Mouse (Mus musculus): Measurements from ENCODE around the gene Aebp1.
A peak's percentile ranks its signal among the peaks of the same experiment; 100 is the strongest.

Gene Aebp1

GRCm38 (mm10) chr11:5893807-5894206 is 32.1 kb downstream of the Aebp1 start:
- DNase-seq (ENCODE audit: low read depth, low spot score), result no peak

GRCm38 (mm10) chr11:5897230-5897629 is 35.5 kb downstream of the Aebp1 start:
- no peak for DNase-seq (ENCODE audit: low read depth, low spot score)

DNA sequence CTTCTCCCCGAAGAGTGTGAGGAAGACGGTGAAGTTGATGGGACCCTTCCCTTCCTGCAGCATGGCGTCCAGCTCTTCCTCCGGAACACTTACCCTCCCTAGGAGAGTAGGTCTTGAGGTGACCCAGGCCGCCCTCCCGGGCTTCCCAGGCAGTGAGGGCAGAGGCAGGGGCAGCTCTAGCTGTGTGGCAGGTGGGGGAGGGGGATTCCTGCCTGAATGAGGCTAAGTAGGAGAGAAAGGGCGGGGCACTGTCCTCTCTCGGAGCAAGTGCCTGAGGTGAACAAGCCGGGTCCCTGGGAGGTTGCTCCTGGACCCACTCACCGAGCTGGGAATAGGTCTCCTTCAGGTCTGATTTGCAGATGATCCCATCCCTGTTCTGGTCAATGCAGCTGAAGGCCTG is 36.1 kb downstream of the Aebp1 start:
- no peak for DNase-seq (ENCODE audit: low read depth, low spot score)

DNA sequence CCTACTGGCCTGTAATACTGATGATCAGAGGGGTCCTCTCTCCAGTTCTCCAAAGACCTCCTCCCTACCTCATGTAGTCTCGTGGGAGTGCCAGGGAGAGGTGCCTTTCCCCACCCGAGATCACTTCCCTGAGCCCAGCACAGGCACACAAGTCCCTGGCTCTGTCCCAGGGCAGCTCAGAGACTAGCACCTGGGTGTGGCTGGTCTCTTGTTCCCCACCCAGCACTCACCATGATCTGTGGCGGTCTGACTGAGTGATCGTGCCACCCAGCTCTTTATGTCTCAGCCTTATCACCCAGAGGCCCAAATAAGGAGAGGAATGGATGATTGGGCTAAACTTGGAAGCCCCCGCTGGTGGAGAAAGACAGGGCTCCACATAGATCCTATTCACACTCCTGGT is 36.8 kb downstream of the Aebp1 start, which contains the start of gene Myl7:
Gene Myl7, minus strand, starts transcription at position 252 of the 400 bp plus-strand sequence.
- DNase-seq (ENCODE audit: low read depth, low spot score), result no peak

DNA sequence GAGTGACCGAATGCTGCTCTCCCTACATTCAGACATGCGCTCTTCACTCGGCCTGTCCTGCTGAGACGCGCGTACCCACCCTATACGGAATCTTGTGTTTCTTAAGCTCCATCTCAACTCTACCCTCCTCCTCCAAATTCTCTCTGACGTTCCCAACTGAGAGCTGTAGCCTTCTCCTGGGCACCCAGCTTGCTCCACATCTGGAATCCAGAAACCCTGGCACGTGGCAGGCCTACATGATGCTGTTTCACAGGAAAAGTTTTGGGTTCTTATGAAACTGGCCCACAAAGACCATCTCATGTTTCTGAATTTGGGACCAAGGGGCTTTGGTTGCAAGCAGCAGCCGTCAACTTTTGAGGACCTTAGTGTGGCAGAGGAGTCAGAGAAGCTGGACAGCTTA is 37.5 kb downstream of the Aebp1 start:
- no peak for DNase-seq (ENCODE audit: low read depth, low spot score)

DNA sequence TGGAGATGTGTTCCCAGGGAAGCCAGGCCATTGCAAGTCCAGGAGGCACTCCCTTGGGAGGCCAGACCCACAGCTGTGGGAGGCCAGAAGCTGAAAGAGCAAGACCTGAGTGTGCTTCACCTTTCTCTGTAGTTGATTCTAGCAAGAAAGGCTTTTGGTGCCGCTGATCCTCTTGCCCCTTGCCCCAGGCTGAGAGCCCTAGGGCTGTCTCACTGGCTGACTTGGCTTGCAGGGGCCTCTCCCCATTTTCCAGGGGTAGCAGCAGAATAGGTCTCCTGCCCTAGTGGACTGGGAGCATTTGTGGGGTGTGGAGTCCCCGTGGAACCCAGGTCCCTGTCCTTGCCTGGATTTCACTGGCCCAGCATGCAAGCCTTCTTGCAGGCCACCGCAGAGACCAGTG is 39.6 kb downstream of the Aebp1 start:
- DNase-seq (ENCODE audit: low read depth, low spot score), result no peak

DNA sequence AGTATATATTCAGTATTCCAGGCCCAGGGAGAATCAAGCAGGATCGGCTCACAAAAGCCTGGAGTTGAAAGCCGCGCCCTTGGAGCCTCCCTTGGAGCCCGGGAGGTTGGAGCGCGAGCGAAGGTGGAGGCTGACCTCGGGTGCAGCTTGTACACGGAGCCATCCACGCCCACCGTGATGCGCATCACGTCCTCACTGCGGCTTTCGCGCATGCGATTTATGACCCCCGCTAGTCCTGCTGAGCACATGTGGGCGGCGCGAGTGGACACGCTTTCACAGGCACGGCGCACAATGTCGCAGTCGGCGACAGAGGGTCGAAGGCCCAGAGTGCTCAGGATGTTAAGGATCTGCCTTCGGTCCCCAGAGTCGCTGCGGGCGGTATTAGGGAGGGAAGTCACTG is 40.2 kb downstream of the Aebp1 start:
- DNase-seq (ENCODE audit: low read depth, low spot score), result peak; percentile 88

DNA sequence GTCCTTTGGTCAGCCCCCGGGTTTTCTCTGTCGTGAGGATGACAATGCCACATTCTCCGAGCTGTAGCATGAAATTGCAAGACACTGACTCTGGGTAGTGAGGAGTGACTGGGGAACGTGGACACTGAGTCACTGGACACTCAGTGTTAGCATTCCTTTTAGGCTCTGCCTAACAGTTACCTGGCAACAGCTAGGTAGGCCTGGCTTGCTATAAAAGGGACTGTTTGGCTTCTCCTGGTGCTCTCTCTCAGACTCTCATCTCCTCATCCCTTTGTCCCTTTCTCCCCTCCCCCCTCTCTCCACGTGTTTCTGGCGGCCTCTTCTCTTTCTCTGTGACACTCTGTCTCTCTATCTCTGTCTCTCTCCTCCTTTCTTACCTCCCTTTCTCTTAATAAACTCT is 40.6 kb downstream of the Aebp1 start:
- DNase-seq (ENCODE audit: low read depth, low spot score), result peak; percentile 50

- DNase-seq (ENCODE audit: low read depth, low spot score), result peak; percentile 75
Observed at GRCm38 (mm10) chr11:5903844-5904243, 42.1 kb downstream of the Aebp1 start.

GRCm38 (mm10) chr11:5904357-5904756 is 42.6 kb downstream of the Aebp1 start:
- DNase-seq (ENCODE audit: low read depth, low spot score), result no peak

DNA sequence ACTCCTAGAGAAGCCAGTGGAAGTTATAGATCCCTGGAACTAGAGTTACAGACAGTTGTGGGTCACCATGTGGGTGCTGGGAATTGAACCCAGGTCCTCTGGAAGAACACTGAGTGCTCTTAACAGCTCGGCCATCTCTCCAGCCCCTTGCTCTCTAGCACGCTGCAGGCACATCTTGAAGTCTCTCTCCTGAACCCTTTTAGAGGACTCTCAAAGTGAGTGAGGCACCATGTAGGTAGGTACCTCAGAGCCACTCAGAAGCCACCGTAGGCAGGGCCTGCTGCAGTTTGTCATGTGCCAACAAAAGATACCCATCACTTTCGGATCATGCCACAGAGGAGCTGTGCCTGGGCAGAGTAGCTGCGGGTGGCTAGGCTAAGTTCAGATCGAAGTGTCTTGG is 43.1 kb downstream of the Aebp1 start:
- DNase-seq (ENCODE audit: low read depth, low spot score), result no peak

DNA sequence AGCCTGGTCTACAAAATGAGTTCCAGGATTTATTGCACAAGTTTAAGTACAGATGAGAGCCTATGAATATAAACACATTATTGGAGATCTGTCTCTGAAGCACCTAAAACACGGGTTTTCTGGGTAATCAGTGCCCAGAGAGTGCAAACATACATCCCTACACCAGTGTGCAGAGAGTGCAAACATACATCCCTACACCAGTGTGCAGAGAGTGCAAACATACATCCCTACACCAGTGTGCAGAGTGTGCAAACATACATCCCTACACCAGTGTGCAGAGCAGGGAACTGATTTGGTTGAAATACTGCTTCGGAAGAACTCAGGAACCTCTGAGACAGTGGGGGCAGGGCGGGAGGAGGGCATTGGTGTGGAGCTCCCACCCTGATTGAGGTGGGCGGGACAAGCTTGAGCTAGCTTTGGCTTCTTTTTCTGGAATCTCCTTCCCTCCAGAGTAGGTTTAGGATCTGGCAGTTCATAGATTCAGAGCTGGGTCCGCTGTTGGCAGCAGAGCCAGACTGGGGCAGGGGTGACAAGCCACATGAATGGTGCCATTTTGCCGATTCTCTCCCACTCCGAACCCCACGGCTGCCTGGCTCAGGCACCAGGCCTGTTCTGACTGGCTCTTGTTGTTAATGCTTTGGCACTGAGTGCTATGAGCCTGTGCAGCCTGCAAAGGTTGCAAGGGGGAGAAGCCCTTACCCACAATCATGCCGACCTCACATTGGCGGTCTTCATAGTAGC is 44.2 kb downstream of the Aebp1 start:
- peak; percentile 66 for DNase-seq (ENCODE audit: low read depth, low spot score)

GRCm38 (mm10) chr11:5907096-5907495 is 45.3 kb downstream of the Aebp1 start:
- DNase-seq (ENCODE audit: low read depth, low spot score), result peak; percentile 33

- DNase-seq (ENCODE audit: low read depth, low spot score), result no peak
Observed at GRCm38 (mm10) chr11:5908642-5909041, 46.9 kb downstream of the Aebp1 start.

GRCm38 (mm10) chr11:5912635-5913034 is 50.9 kb downstream of the Aebp1 start:
- peak; percentile 89 for DNase-seq (ENCODE audit: low read depth, low spot score)

- DNase-seq (ENCODE audit: low read depth, low spot score), result peak; percentile 42
Observed at GRCm38 (mm10) chr11:5913256-5913655, 51.5 kb downstream of the Aebp1 start.

DNA sequence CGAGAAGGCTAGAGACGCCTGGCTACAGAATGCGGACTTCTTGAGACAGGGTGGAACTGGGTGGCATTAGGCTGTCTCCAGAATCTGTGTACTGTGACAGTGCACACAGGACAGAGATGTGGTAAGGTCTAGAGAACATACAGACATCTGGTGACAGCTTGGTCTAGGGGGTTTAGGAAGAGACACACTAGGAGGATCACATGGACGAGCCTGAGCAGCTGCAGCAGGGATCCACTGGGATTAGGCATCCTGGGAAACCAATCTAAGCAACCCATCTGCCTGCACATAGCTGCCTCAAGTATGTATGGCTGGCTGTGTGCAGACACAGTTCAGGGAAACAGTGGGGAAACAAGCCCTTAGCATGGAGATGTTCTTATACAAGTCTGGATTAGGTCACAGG is 52.2 kb downstream of the Aebp1 start:
- DNase-seq (ENCODE audit: low read depth, low spot score), result no peak

DNA sequence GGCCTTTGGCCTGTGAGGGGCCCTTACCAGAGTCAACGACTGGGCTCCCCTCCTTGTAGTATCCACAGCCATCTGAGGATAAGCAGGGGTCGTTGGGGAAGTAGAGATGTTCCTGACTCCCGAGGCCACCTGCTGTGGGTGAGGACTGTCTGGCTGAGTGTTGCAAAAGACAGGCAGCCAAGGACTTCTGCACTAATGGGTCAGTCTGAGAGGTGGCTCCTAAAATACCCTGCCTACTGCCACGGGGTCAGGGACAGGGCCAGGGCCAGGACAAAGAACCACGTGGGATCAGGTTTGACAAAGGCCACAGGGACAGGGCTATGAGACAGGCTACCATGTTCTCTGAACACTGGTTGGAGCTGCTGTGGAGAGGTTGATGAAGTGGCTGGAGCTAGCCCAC is 53.2 kb downstream of the Aebp1 start:
- DNase-seq (ENCODE audit: low read depth, low spot score), result no peak

- DNase-seq (ENCODE audit: low read depth, low spot score), result peak; percentile 79
Observed at GRCm38 (mm10) chr11:5915429-5916177, 53.9 kb downstream of the Aebp1 start.

- peak; percentile 60 for DNase-seq (ENCODE audit: low read depth, low spot score)
Observed at GRCm38 (mm10) chr11:5916178-5916548, 54.4 kb downstream of the Aebp1 start.

DNA sequence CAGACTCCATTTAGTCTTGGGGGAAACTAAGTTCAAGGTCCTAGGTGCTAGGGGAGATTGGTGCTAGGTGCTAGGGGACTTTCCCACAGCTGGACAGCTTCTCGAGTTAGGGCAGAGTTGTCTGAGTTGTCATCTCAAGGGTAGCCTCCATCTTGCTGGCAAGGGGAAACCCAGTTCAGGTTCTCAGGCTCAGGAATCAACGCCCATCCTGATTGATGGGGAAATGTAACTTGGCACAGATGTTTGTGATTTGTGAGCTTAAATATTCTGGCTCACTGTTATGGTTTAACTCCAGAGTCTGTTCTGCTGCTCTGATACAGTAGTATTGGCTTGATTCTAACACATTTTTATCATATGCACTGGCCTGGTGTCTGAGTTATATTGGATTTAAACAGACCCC is 56.4 kb downstream of the Aebp1 start:
- DNase-seq (ENCODE audit: low read depth, low spot score), result no peak

DNA sequence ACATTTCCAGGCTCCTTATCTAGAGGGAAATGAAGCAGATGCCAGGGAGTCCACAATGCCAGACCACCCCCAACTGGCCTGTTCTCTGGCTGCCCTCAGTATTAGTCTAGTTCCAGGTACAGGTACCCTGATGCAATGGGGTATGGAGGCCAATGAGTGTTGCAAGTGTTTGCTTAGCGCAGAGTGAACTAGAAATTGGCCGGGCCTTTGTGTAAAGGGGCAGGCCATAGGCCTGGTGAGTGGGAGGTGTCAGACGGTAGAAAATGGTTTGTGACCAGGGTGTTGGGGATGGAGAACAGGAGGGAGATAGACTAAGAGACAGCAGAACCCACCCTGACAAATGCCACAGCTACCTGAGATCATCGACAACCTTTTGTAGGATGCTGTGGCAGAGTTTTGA is 57.9 kb downstream of the Aebp1 start:
- DNase-seq (ENCODE audit: low read depth, low spot score), result no peak

- no peak for DNase-seq (ENCODE audit: low read depth, low spot score)
Observed at GRCm38 (mm10) chr11:5920323-5920960, 58.7 kb downstream of the Aebp1 start.

Data from brain, adult 2 months (tissue).